Mouse (Mus musculus) thymus, postnatal 10 days (tissue): Measurements from ENCODE around the gene Gm49354.
"Not testable (repeated sequence)": the region's sequence is repeated elsewhere in the genome, so short reads cannot be mapped to it uniquely, and the experiment has no call there.

Source experiments
- DNase-seq, 2 experiments: peaks; one replicate each; pipeline ENCODE4 v3.0.0; 2021; ENCODE audit warnings: low spot score in 2 of 2

The Gm49354 gene

GRCm38 (mm10) chr13:59711984-59712383 lies 70.1 kb downstream of the Gm49354 start, which contains the start of gene Spata31d1b:
TSS of gene Spata31d1b (plus strand) at chr13:59712284.
- not testable (repeated sequence) for DNase-seq

GRCm38 (mm10) chr13:59710230-59710629 lies 71.8 kb downstream of the Gm49354 start, which contains the start of gene Spata31d1a:
TSS of gene Spata31d1a (minus strand) at chr13:59710330.
- no peak for DNase-seq
